Mouse (Mus musculus): ENCODE results near the gene Ccdc125. TPM values are rescaled to one million over a fixed set of nuclear protein-coding genes. Genes with fewer than 3 reads are reported as not detected.

Gene Ccdc125
- polyA plus RNA-seq, 1 experiment = 0.20 TPM

DNA sequence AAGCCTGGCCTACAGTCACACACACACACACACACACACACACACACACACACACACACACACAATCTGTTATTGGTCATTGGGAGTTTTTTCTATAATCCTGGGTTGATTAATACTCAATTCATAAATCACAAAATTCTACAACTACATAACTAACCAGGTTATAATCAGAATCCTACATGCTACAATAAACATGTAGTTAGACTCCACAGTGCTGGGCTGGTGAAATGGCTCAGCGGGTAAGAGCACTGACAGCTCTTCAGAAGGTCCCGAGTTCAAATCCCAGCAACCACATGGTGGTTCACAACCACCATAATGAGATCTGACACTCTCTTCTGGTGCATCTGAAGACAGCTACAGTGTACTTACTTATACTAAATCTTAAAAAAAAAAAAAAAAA, 63.2 kb downstream of the Ccdc125 start:
- Histone ChIP-seq H3K27me3 (ENCODE audit: control insufficient read depth, insufficient read depth, low read length) (no peaks in the 10 kb centered on the region), H3K4me3 (ENCODE audit: control insufficient read depth, low read depth, low read length) (no peak overlapping the region), H3K27ac (ENCODE audit: control insufficient read depth, insufficient read depth, low read depth, low read length) (no peak overlapping the region), H3K36me3 (ENCODE audit: control insufficient read depth, insufficient read depth, low read length) (no peaks in the 10 kb centered on the region; the same call in 1 of the 2 replicates), H3K4me1 (ENCODE audit: control insufficient read depth, insufficient read depth, low read length) (no peaks in the 10 kb centered on the region)
- TF ChIP-seq POLR2A (IDR thresholded peaks at IDR 0.05; ENCODE audit: control insufficient read depth, low read depth, low read length) = no peak
- TF ChIP-seq CTCF (IDR thresholded peaks at IDR 0.05; ENCODE audit: control insufficient read depth, insufficient read depth, insufficient replicate concordance, low read depth, low read length) = no peak

DNA sequence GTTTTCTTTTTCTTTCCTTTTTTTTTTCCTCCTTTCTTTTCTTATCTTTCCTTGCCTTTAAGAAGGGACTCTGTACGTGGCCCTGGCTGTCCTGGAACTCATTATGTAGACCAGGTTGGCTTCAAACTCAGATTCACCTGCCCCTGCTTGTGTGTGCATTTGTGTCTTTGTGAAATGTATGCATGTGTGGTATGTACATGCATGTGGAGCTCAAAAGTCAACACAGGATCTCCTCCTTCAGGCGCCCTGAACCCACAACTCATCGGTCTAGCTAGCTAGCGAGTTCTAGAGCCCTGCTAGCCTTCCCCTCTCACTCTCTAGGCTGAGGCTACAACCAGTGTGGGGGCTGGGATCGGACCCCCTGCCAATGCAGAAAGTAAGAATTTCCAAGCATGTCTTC, 73.3 kb downstream of the Ccdc125 start:
- Histone ChIP-seq H3K27me3 (ENCODE audit: control insufficient read depth, insufficient read depth, low read length) (no peaks in the 10 kb centered on the region), H3K4me3 (ENCODE audit: control insufficient read depth, low read depth, low read length) (peak overlapping the region; percentile 60), H3K36me3 (ENCODE audit: control insufficient read depth, insufficient read depth, low read length) (no peaks in the 10 kb centered on the region), H3K27ac (ENCODE audit: control insufficient read depth, insufficient read depth, low read depth, low read length) (no peak overlapping the region), H3K4me1 (ENCODE audit: control insufficient read depth, insufficient read depth, low read length) (no peaks in the 10 kb centered on the region)
- TF ChIP-seq POLR2A (IDR thresholded peaks at IDR 0.05; ENCODE audit: control insufficient read depth, low read depth, low read length) = no peak
- TF ChIP-seq CTCF (IDR thresholded peaks at IDR 0.05; ENCODE audit: control insufficient read depth, insufficient read depth, insufficient replicate concordance, low read depth, low read length) = no peak

DNA sequence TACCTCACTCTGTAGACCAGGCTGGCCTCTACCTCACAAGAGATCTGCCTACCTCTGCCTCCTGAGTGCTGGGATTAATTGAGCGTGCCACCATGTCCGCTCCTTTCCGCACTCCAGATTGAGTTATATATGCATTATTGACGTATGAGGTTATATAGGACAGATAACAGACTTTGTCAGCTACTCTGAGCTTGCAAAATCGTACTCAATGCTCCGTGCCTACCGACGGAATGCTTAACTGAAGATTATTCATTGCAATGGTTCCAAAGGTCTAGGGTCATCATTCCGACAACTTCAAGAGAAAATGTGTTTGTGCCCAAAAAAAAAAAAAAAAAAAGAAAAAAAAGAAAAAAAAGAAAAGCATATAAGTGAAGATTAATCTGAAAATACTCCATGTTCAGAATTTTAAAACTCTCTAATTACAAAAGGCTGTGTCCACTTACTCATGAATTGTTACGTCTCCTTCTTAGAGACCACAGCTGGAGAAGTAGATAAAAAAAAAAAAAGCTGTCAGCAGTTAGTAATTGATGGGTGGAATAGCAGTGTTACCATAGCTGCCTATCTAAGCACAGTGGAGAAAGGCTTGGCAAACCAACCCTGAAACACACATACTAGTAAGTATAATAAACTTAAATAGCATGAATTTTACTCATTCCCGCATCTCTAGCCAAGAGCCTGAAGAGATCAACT, 74.0 kb downstream of the Ccdc125 start:
- TF ChIP-seq POLR2A (IDR thresholded peaks at IDR 0.05; ENCODE audit: control insufficient read depth, low read depth, low read length) (no peak), CTCF (IDR thresholded peaks at IDR 0.05; ENCODE audit: control insufficient read depth, insufficient read depth, insufficient replicate concordance, low read depth, low read length) (no peak)
- Histone ChIP-seq H3K4me3 (ENCODE audit: control insufficient read depth, low read depth, low read length) (peak overlapping the region; percentile 100), H3K36me3 (ENCODE audit: control insufficient read depth, insufficient read depth, low read length) (no peaks in the 10 kb centered on the region), H3K27ac (ENCODE audit: control insufficient read depth, insufficient read depth, low read depth, low read length) (no peak overlapping the region), H3K4me1 (ENCODE audit: control insufficient read depth, insufficient read depth, low read length) (no peaks in the 10 kb centered on the region), H3K27me3 (ENCODE audit: control insufficient read depth, insufficient read depth, low read length) (no peaks in the 10 kb centered on the region)

DNA sequence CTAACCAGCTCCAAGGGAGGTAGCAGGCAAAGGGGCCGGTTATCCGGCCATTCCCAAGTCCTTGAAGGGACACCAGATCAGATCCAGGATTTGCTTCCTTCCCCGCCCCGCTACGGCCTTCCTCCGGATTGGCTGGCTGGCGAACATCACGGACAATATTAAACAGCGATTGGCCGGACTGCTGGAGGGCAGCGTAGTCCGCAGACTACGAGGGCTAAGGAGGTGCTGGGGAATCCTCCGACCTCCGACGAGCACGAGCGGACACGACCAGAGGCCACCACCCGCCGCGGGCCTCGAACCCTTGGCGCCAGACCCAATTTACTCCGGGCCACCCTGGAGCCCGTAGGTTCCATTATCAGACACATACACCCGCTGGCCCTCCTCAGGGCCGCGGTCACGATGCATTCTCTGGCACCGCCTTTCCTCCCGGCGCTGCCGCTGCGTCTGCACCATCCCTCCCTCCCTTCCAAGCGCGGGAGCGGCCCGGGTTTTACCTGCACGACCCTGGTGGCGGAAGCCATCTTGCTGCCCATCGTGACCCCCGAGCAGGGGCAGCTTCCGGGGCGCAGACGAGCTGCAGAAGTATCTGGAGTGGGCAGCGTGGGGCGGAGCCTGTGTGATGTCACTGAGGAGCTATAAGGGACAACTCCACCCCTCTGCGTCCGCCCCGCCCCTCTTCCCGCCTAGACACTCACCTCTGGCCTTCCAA, 74.7 kb downstream of the Ccdc125 start, which contains the start of gene Mrps36:
Gene Mrps36, minus strand, starts transcription at position 624 of the 709 bp plus-strand sequence.
- Histone ChIP-seq H3K4me1 (ENCODE audit: control insufficient read depth, insufficient read depth, low read length) (no peaks in the 10 kb centered on the region), H3K27me3 (ENCODE audit: control insufficient read depth, insufficient read depth, low read length) (no peaks in the 10 kb centered on the region), H3K4me3 (ENCODE audit: control insufficient read depth, low read depth, low read length) (peak within 1 kb of the TSS; percentile 100), H3K36me3 (ENCODE audit: control insufficient read depth, insufficient read depth, low read length) (no peaks in the 10 kb centered on the region), H3K27ac (ENCODE audit: control insufficient read depth, insufficient read depth, low read depth, low read length) (peak within 1 kb of the TSS; percentile 96)
- TF ChIP-seq POLR2A (IDR thresholded peaks at IDR 0.05; ENCODE audit: control insufficient read depth, low read depth, low read length) (peak; percentile 56), CTCF (IDR thresholded peaks at IDR 0.05; ENCODE audit: control insufficient read depth, insufficient read depth, insufficient replicate concordance, low read depth, low read length) (0 out of 2 replicates have a peak, but pooled peaks have one; percentile 1)

DNA sequence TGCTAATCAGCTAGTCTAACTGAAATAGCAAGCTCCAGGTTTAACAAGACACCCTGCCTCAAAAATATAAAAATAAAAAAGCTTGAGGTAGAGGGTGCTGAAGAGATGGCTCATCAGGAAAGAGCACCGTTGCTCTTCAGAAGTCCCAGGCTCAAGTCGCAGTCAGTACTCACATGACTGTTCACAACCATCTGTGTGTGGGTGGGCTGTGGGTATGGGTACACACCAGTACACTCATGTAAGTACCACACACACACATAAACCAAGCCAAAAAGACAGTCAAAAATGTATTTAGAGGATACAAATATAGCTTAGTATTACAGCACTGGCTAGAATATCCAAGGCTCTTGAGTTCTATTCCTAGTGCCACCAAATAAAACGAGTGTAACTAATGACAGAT, 76.6 kb downstream of the Ccdc125 start:
- Histone ChIP-seq H3K27ac (ENCODE audit: control insufficient read depth, insufficient read depth, low read depth, low read length) (no peak overlapping the region), H3K4me1 (ENCODE audit: control insufficient read depth, insufficient read depth, low read length) (no peaks in the 10 kb centered on the region), H3K36me3 (ENCODE audit: control insufficient read depth, insufficient read depth, low read length) (no peaks in the 10 kb centered on the region), H3K27me3 (ENCODE audit: control insufficient read depth, insufficient read depth, low read length) (no peaks in the 10 kb centered on the region), H3K4me3 (ENCODE audit: control insufficient read depth, low read depth, low read length) (no peak overlapping the region)
- TF ChIP-seq POLR2A (IDR thresholded peaks at IDR 0.05; ENCODE audit: control insufficient read depth, low read depth, low read length) (no peak), CTCF (IDR thresholded peaks at IDR 0.05; ENCODE audit: control insufficient read depth, insufficient read depth, insufficient replicate concordance, low read depth, low read length) (no peak)

Other genes starting within 250 kb of the Ccdc125 start
- 0.09 and 0.13 TPM in 2 replicates for gene Naip1, start 216.8 kb upstream of the Ccdc125 start, polyA plus RNA-seq (2012; rRNA removed)
- gene Gtf2h2, start 177.1 kb upstream of the Ccdc125 start, polyA plus RNA-seq (2012; rRNA removed) = 17.9 and 21.6 TPM in 2 replicates
- gene Ocln, start 117.0 kb upstream of the Ccdc125 start, polyA plus RNA-seq (2012; rRNA removed) = 1.9 and 3.0 TPM in 2 replicates
- 0.85 and 1.1 TPM in 2 replicates for gene Marveld2, start 52.7 kb upstream of the Ccdc125 start, polyA plus RNA-seq (2012; rRNA removed)
- gene Ak6, start 18.7 kb upstream of the Ccdc125 start, polyA plus RNA-seq (2012; rRNA removed) = 203 and 359 TPM in 2 replicates
- 12.3 and 12.7 TPM in 2 replicates for gene Rad17, start 18.7 kb upstream of the Ccdc125 start, polyA plus RNA-seq (2012; rRNA removed)
- 649 and 666 TPM in 2 replicates for gene Taf9, start 18.1 kb upstream of the Ccdc125 start, polyA plus RNA-seq (2012; rRNA removed)
- 11.8 and 11.9 TPM in 2 replicates for gene Cdk7, start 61.2 kb downstream of the Ccdc125 start, polyA plus RNA-seq (2012; rRNA removed)
- 143 and 149 TPM in 2 replicates for gene Mrps36, start 74.9 kb downstream of the Ccdc125 start, polyA plus RNA-seq (2012; rRNA removed)
- gene Cenph, start 106.2 kb downstream of the Ccdc125 start, polyA plus RNA-seq (2012; rRNA removed) = 3.2 and 3.9 TPM in 2 replicates
- 39.9 and 41.6 TPM in 2 replicates for gene Ccnb1, start 116.9 kb downstream of the Ccdc125 start, polyA plus RNA-seq (2012; rRNA removed)
- 8.9 and 12.5 TPM in 2 replicates for gene Slc30a5, start 163.7 kb downstream of the Ccdc125 start, polyA plus RNA-seq (2012; rRNA removed)

Measured in testis, adult 2 months (tissue).